Mouse (Mus musculus): Measurements from ENCODE around the gene Ccl11. TPM values are rescaled to one million over a fixed set of nuclear protein-coding genes. Genes with fewer than 3 reads are reported as not detected.

The Ccl11 gene
- total and polyA plus RNA-seq, 2 experiments from 2014 or later: 0.16 to 0.31 TPM

DNA sequence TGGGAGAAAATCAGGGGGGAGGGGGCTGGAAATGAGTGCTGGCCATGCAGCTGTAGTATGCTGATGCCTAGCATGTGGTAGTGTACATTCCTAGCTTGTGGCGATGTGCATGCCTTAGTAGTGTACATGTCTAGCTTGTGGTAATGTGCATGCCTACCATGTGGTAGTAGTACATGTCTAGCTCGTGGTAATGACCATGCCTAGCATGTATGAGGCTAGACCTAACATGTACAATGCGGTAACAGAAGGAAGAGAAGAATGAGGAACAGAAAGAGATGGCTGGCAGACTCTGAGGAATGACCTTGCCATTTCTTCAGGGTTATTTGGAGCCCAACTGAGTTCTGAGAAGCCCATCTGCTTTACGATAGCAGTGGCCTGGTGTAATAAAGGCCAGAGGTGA lies 43.5 kb downstream of the Ccl11 start:
- DNase-seq (ENCODE audit: low spot score) (no peak), ATAC-seq (no peak)
- Histone ChIP-seq H3K4me3 (ENCODE audit: low read length) (no peak overlapping the region), H3K4me1 (ENCODE audit: insufficient read depth, low read length) (no peaks in the 10 kb centered on the region), H3K27ac (no peak overlapping the region), H3K4me2 (ENCODE audit: low read depth, low read length) (no peak overlapping the region), H3K9ac (replicated peaks; ENCODE audit: low read length) (no peak overlapping the region), H3K27me3 (ENCODE audit: insufficient read depth, low read length) (no peaks in the 10 kb centered on the region), H3K36me3 (ENCODE audit: insufficient read depth, low read length) (no peaks in the 10 kb centered on the region), H3K9me3 (ENCODE audit: low read length) (no peaks in the 10 kb centered on the region)
- 81% methylated on average over 4 of the region's 4 CpGs for WGBS
- no peak for TF ChIP-seq CTCF (IDR thresholded peaks at IDR 0.05; ENCODE audit: low read depth)

DNA sequence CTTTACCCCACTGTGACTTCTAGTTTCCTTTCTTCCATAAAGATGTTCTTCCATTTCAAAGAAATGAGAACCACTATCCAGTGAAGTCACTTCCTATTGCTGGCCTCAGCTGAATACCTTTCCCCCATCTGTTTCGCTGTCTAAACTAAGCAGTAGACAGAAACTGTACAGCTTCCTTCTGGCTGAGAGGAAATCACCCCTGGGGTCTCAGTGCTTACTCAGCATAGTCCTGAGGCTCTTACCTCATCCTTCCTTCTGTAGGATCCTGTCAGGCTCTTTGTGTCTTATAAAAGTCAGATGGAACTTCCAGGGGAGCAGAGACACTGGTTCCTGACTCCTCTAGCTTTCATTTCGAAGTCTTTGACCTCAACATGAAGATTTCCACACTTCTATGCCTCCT lies 43.9 kb downstream of the Ccl11 start, which contains the start of gene Ccl12:
Gene Ccl12, plus strand, starts transcription at position 317 of the 400 bp plus-strand sequence.
- DNase-seq (ENCODE audit: low spot score) (no peak), ATAC-seq (no peak)
- H3K27me3 ChIP-seq (ENCODE audit: insufficient read depth, low read length): no peaks in the 10 kb centered on the region
- H3K36me3 ChIP-seq (ENCODE audit: insufficient read depth, low read length): no peaks in the 10 kb centered on the region
- no peak within 1 kb of the TSS for H3K9ac ChIP-seq (replicated peaks; ENCODE audit: low read length)
- no peak within 1 kb of the TSS for H3K27ac ChIP-seq
- 63% methylated on average over 2 of the region's 2 CpGs for WGBS
- H3K9me3 ChIP-seq (ENCODE audit: low read length): no peaks in the 10 kb centered on the region
- H3K4me1 ChIP-seq (ENCODE audit: insufficient read depth, low read length): no peaks in the 10 kb centered on the region
- no peak within 1 kb of the TSS for H3K4me3 ChIP-seq (ENCODE audit: low read length)
- no peak within 1 kb of the TSS for H3K4me2 ChIP-seq (ENCODE audit: low read depth, low read length)
- no peak for TF ChIP-seq CTCF (IDR thresholded peaks at IDR 0.05; ENCODE audit: low read depth)

GRCm38 (mm10) chr11:82109611-82110010 lies 52.0 kb downstream of the Ccl11 start:
- Histone ChIP-seq H3K4me2 (ENCODE audit: low read depth, low read length) (no peak overlapping the region), H3K4me1 (ENCODE audit: insufficient read depth, low read length) (no peaks in the 10 kb centered on the region), H3K27ac (no peak overlapping the region), H3K4me3 (ENCODE audit: low read length) (no peak overlapping the region), H3K36me3 (ENCODE audit: insufficient read depth, low read length) (no peaks in the 10 kb centered on the region), H3K27me3 (ENCODE audit: insufficient read depth, low read length) (no peaks in the 10 kb centered on the region), H3K9me3 (ENCODE audit: low read length) (no peaks in the 10 kb centered on the region), H3K9ac (replicated peaks; ENCODE audit: low read length) (no peak overlapping the region)
- ATAC-seq (no peak), DNase-seq (ENCODE audit: low spot score) (no peak)
- no peak for TF ChIP-seq CTCF (IDR thresholded peaks at IDR 0.05; ENCODE audit: low read depth)

DNA sequence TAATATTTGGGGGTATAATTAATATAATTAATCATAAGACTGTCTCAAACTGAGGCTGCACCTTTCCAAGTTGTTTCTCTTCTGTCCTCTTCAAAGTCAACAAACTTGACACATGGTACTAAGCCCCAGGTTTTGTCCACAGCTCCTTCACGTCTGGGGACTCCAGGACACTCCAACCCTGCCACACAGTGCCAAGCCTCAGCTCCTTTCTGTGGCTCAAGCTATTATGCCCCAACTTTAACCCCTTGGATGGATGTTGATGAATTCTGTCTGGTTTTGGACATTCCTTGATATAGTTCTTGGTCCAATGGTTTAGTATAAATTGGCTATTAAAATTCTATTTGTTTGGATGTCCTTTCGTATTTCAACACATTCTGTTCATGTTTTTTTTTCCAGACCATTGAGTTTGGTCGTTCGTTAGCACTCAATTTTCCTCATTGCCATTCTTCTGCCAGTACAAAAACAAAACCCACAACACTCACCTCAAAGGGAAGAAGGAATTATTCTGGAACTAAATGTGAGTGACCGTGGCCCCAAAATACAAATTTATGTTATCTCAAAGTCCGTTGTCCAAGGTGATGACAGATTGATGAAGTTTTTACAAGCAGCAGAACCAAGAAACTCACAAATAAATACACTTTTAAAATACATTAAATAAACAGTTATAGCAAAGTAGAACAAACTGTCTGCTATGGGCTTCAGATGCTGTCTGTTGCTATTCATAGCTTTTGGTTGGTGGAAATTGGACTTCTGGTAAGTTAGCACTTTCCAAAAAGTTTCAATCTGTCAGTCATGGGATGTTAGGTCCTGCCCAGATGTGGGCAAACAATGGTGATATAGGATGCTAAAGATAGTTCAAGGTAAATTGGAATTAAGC lies 53.0 kb downstream of the Ccl11 start:
- no peak overlapping the region for H3K9ac ChIP-seq (replicated peaks; ENCODE audit: low read length)
- H3K36me3 ChIP-seq (ENCODE audit: insufficient read depth, low read length): no peaks in the 10 kb centered on the region
- H3K9me3 ChIP-seq (ENCODE audit: low read length): no peaks in the 10 kb centered on the region
- H3K27me3 ChIP-seq (ENCODE audit: insufficient read depth, low read length): no peaks in the 10 kb centered on the region
- TF ChIP-seq CTCF (IDR thresholded peaks at IDR 0.05; ENCODE audit: low read depth): no peak
- no peak overlapping the region for H3K4me3 ChIP-seq (ENCODE audit: low read length)
- no peak for ATAC-seq
- no peaks in the 10 kb centered on the region for H3K4me1 ChIP-seq (ENCODE audit: insufficient read depth, low read length)
- 70% methylated on average over 6 of the region's 6 CpGs for WGBS
- no peak for DNase-seq (ENCODE audit: low spot score)
- no peak overlapping the region for H3K4me2 ChIP-seq (ENCODE audit: low read depth, low read length)
- no peak overlapping the region for H3K27ac ChIP-seq

Other genes starting within 250 kb of the Ccl11 start
- not detected in 2 replicates for gene 5530401A14Rik, start 197.2 kb upstream of the Ccl11 start, total RNA-seq (2014; rRNA removed)
- gene 5530401A14Rik, start 197.2 kb upstream of the Ccl11 start, polyA plus RNA-seq (2015; fragmentation: Nextera tagmentation; extraction: Ambion mirVana): 0.38 and 0.68 TPM in 2 replicates
- gene Asic2, start 89.4 kb upstream of the Ccl11 start, total RNA-seq (2014; rRNA removed): 55.2 and 57.3 TPM in 2 replicates
- 18.3 and 19.2 TPM in 2 replicates for gene Asic2, start 89.4 kb upstream of the Ccl11 start, polyA plus RNA-seq (2015; fragmentation: Nextera tagmentation; extraction: Ambion mirVana)
- gene Ccl2, start 22.3 kb upstream of the Ccl11 start, total RNA-seq (2014; rRNA removed): 0.25 TPM in 1 of 2 replicates, not detected in the other
- gene Ccl2, start 22.3 kb upstream of the Ccl11 start, polyA plus RNA-seq (2015; fragmentation: Nextera tagmentation; extraction: Ambion mirVana): 1.5 and 1.6 TPM in 2 replicates
- not detected in 2 replicates for gene Gm17268, start 19.3 kb upstream of the Ccl11 start, total RNA-seq (2014; rRNA removed)
- gene Gm17268, start 19.3 kb upstream of the Ccl11 start, polyA plus RNA-seq (2015; fragmentation: Nextera tagmentation; extraction: Ambion mirVana): not detected in 2 replicates
- gene Ccl7, start 12.1 kb upstream of the Ccl11 start, total RNA-seq (2014; rRNA removed): 0.42 TPM in 1 of 2 replicates, not detected in the other
- 1.1 and 1.9 TPM in 2 replicates for gene Ccl7, start 12.1 kb upstream of the Ccl11 start, polyA plus RNA-seq (2015; fragmentation: Nextera tagmentation; extraction: Ambion mirVana)
- 0.52 and 4.9 TPM in 2 replicates for gene Ccl12, start 44.0 kb downstream of the Ccl11 start, total RNA-seq (2014; rRNA removed)
- gene Ccl12, start 44.0 kb downstream of the Ccl11 start, polyA plus RNA-seq (2015; fragmentation: Nextera tagmentation; extraction: Ambion mirVana): 7.7 and 8.0 TPM in 2 replicates
- gene Ccl8, start 57.4 kb downstream of the Ccl11 start, total RNA-seq (2014; rRNA removed): not detected in 2 replicates
- 0.43 TPM in 1 of 2 replicates, not detected in the other for gene Ccl8, start 57.4 kb downstream of the Ccl11 start, polyA plus RNA-seq (2015; fragmentation: Nextera tagmentation; extraction: Ambion mirVana)
- gene Ccl1, start 247.9 kb downstream of the Ccl11 start, total RNA-seq (2014; rRNA removed): not detected in 2 replicates
- 0.39 TPM in 1 of 2 replicates, not detected in the other for gene Ccl1, start 247.9 kb downstream of the Ccl11 start, polyA plus RNA-seq (2015; fragmentation: Nextera tagmentation; extraction: Ambion mirVana)

Data from hindbrain, postnatal 0 days (tissue).